Mouse (Mus musculus) regulatory T cell (primary cell): Measurements from ENCODE around the gene Parp11.

ENCODE experiments used
- in situ Hi-C: fragments of 300-600 bp; cut with MboI, MseI; formaldehyde crosslinking; loops from one replicate; pipeline ENCODE4 v1.15.1; 2025; ENCODE audit warnings: high pct_unique_total_duplicates

Gene Parp11

DNA sequence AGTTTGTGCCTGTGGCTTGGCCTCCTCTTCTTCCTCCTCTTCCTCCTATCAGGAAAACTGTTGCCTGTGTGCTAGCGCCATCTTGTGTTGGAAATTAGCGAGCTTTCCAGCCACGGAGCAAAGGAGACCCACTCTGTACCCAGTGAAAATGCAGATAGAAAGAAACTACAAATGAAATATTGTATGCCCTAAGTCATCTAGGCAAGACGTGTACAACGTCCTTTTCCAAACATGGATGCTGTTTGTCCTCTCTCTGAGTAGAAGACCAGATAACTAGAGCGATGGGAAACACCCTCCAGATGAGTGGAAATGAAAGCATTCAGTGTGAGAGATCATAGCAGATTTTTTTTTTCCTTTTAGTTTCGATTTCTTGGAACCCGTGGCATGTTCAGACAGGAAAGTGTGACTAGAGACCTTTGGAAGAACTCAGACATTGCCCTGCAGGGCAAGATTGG lies at the start of gene Parp11:
Gene Parp11, plus strand, starts transcription at position 405 of the 455 bp plus-strand sequence.
- in situ Hi-C loops = loop anchor here (5.0 kb wide), 2 partner anchors 174 to 299 kb away; no protein-coding TSS in a partner anchor

DNA sequence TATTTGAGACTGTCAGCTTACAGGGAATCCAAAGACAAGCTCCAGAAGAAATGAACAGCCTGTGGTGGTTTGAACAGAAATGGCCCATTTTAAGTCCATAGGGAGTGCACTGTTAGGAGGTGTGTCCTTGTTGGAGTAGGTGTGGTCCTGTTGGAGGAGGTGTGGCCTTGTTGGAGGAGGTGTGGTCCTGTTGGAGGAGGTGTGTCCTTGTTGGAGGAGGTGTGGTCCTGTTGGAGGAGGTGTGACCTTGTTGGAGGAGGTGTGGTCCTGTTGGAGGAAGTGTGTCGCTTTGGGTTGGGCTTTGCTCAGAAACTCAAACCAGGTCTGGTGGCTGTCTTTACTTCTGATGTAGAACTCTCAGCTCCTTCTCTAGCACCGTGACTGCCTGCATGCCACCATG lies 48.6 kb upstream of the Parp11 start:
- in situ Hi-C loops = no loop called here

DNA sequence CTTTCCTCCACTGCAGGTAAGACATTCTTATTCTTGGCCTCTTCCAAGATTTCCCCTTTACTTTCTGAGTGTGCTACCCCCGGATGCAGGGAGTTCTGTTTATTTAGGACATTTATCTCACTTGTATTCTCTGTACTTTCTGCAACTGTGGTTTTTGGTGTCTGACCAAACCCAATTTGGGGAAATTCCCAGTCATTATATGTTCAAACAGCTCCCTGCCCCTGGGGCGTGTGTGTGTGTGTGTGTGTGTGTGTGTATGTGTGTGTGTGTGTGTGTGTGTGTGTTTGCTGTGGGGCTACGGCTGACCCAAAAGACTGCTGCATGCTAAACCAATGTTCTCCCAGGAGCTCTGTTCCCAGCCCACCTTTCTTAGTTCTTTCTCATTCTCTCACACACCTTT lies 45.2 kb upstream of the Parp11 start:
- in situ Hi-C loops = no loop called here

DNA sequence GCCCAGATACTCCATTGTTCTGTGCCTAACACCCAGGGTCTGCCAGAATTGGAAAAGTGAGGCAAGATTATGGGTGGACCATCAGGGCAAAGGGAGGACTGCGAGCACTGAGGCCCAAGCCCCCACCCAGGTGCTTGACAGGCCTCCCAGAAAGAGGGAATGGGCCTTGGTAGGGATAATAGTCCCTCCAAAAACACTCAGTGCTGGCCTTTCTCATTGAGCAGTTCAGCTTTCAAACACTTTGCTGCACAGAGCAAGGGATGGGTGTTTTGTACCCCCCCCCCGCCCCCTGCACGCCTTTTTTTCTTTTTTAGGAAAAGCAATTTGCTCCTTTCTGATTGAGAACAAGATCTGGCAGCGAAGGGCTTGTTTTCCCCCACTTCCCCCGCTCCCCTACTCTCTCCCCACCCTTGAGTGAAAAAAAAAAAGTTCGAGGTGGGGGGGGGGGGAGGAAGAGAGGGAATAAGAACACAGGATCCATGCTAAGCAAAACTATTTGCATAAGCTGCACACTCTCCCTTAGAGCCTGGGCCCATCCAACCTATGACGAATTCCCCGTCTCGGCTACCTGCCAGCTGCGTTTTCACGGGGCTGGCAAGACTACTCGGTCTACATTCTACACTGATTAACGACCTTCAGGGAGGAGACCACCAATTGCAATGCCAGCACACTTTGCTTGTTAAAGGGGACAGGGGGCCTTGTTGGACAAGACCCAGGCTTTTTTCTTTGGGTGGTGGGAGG lies 42.4 kb upstream of the Parp11 start:
- in situ Hi-C loops = no loop called here

DNA sequence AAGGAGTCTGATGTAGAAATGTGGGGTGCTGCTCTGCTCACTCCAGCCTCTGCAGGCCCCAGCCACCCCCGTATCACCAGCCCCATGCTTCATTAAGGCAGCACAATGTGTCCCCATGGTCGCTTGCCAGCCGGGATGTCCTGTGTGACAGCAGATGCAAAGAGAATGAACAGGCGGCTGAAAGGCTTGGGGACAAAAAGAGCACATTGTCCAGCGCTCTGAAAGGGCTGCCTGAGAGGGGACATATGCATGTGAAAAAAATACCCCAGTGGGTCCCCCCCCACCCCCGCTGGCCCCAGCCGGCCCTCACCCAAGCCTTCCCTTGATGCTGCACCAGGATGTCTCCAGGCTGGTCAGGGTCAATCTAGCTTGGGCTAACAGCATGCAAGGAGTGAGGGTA lies 41.0 kb upstream of the Parp11 start:
- in situ Hi-C loops = no loop called here

DNA sequence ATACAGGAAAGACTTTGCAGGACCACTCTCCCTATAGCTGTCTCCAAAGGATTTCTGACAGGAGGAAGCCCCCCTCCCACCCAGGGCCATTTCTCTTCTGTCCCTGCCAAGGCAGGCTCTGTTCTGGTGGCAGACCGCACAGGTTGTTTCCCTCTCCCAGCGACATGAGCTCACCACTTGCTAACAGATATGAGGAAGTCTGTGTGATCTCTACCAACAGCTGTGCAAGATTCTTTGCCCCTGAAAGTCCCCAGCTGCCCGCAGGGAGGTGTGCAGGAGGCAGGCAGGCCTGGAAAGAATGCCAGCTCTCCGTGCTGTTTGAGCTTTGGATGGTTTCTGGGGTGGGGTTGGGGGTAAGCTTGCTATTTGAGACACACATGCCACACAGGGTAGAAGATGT lies 38.9 kb upstream of the Parp11 start:
- in situ Hi-C loops = no loop called here

DNA sequence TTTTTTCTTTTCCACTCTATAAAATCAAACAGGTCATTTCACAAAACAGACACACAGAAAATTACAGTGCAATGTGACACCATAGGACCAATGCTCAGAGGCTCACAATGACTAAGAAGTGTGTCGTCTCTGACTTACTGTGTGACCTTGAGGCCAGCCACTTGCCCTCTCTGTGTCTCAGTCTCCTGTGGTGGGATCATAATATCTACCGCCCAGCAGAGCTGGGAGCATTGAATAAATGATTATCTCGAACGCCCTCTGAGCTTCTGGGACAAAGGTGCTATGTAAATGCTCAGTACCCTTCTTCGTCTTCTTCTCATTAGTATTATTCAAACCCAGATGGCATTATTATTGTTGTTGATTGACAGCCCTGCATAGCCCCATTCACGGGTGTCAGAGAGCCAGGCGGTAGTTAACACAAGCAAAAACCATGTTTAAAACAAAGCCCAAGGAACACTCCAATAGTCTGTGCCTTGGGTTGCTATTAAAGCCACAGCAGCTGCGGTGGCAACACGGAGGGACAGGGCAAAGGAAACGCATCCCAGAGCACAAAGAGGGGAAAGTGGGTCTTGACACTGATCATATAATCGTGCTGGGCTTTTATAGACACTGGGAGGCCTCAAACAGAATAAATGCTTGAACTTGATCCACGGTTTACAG lies 29.0 kb upstream of the Parp11 start:
- in situ Hi-C loops = no loop called here

DNA sequence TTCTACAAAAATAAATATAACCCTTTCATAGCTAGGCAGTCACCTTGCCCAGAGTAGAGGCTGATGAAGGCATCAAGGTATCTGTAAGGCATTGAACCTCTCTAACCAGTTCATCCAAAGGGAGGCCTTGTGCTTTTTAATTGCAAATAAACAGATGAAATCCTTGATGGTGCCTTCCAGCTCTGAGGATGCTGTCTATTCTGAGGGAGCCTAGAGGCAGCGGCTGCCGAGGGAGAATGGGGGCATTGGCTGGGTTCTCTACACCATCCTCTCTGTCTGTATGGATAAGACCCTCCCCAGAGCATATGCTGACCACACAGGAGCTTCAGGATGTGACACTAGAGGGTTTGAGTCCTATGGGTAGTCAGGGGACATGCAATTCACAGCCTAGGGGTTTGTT lies 28.3 kb upstream of the Parp11 start:
- in situ Hi-C loops = no loop called here

DNA sequence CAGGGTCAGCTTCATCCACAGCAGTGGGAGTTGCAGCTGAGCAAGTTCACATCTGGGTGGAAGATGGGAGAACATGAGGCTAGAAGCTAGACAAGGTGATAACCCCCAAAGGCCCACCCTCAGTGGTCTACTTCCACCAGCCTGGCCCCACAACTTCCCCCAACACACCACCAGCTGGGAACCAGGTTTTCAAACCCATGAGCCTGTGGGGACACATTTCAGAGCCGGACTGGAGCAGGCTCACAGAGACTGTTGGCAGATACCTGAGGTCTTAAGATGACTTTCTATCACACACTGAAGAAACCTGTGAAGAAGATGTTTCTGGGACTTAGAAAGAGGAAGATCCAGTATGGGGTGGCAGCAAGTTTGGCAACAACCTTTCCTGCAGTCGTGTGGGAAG lies 26.5 kb upstream of the Parp11 start:
- in situ Hi-C loops = no loop called here

DNA sequence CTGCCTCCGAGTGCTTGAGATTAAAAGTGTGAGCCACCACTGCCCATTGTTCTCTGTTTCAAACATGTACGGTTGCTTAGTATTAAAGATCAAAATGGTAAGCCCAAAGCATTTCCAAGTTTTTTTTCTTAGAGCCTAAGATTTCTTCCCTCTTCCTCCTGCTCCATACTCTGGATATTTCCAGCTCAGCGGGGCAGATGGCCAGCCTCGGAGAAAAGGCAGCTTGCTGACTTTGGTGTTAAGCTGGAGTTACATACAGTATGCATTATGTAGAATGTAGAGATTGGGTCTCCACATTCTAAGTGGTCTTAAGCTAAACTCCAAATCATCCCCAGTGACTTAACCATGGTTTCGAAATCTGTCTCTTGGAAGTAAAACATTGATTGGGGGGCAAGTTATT lies 21.5 kb upstream of the Parp11 start:
- in situ Hi-C loops = no loop called here

DNA sequence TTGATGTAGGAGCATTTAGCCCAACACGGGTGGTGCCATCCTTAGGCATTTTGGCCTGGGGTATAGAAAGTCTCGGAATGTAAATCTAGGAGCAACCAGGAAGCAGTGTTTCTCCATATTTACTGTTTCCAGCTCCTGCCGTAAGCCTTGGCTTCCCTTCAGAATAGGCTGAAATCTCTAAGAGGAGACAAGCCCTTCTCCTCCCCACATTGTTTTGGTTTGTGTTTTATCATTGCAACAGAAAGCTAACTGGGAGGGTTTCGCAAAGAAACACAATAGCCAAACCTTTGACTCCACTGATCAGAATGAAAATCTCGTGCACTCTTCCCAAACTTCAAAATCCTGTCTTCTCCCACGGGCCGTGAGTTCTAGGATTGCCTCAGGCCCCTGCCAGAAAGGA lies 15.9 kb upstream of the Parp11 start:
- in situ Hi-C loops = no loop called here

DNA sequence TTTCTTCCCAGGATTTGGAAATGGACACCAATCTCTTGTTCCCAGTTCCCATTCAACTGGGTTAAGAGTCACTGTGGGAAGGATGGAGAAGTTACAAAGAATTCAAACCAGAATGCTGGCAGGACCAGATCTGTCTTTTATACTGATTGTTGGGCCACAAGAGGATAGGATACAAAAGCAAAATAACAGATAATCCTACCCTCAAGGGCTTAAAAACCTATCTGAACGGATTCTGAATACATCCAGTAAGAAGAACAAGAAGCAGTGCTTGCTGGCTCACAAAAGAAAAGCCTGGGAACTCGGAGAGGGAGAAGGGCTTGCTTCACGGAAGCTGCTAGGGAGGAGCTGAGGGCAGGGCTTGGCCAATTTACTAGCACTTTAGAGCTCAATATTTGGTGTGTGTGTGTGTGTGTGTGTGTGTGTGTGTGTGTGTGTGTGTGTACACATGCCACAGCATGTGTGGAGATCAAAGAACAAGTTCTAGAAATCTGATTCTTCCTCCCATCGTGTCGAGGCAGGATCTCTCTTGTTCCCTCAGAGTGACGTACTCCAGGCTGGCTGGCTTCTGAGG lies 15.4 kb upstream of the Parp11 start:
- in situ Hi-C loops = no loop called here

DNA sequence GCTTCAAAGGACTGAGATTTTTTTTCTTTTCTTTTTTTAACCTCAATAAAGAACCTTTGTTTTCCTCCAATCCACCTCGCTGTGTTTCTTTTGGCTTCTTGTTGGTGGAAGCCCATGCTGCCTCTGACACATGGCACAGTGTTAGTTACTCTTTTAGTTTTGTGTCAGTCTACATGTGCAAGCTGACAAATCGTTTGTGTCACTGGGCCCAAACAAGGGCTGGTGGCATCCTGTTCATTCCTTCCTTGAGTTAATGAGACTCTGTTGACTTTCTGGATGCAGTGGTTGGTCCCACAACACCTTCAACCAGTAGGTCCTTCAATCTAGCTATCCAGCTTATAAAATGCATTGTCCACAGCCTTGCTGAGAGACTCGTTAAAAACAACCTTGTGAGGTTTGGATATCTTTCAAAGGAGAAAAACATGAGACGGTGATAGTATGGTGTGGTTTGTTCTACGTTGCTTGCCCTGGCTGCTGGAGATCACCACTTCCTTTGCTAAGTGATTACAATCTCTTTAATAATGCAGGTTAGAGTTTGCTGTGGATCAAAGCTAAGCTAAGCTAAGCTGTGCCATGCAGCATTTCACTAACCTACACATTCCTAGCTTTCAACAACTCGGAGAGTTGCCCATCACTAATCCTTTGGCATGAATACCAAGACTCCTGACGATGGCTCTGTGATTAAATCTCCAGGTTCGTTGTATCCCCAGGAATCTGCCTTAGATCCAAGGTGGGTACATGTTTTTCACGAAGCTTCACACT lies 12.6 kb upstream of the Parp11 start:
- in situ Hi-C loops = no loop called here

DNA sequence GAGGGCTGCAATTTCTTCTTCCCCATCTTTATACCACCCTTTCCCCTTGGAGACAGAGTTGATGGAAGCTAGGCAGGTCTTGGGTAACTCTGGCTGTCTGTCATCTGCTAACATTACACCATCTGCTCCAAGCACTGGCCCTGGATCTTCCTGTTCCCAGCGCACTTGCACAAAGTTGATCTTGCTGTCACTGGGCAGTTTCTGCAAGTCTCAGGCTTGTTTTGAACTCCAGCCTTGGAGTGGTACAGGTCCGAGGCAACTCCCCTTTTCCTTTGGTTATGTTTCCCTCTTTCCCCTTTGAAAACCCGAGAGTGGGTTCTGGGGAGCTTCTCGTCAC lies 12.0 kb upstream of the Parp11 start:
- in situ Hi-C loops = no loop called here

DNA sequence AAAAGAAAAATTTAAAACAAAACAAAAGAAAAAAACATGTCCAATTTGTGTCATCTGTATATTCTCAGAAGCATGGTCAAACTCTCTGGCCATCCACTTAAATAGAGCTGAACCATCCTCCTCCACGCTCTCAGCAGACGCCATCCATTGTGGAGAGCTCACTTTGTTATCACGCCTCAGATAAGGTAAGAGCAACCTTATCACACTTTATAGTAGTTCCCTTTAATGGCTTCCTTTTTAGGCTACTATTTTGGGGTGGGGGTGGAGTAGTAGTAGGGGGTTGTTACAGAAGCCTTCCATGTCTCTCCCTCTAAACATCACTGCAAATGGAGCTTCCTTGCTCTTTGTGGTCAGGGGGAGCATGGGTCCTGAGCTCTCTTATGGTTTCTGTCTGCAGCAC lies 7.6 kb upstream of the Parp11 start:
- in situ Hi-C loops = no loop called here

DNA sequence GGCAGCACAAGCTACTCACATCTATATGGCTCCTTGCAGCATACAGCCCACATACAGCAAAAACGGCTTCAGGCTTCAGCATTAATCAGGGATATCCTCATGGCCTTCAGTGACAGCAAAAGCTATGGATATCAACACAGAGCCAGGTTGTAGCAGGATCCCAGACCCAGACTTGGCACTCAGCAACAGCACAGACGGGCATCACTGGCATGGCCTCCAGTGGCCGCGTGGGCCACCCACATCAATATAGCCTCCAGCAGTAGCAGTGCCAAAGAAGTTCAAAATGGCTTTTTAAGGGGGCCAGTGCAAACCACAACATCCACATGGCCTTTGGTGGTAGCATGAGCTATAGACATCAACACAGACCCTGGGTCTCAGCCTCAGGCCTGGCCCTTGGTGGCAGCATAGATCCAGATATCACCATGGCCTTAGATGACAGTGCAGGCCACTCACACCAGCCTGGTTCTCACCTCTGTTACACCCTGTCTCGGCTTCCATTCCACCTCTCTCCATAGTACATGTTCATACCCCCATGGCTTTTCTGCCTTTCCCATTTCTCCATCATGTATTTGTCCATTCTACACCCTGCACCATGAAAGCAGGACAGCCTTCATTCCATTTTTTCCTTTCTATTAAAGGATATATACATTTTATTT lies 7.0 kb upstream of the Parp11 start:
- in situ Hi-C loops = no loop called here

DNA sequence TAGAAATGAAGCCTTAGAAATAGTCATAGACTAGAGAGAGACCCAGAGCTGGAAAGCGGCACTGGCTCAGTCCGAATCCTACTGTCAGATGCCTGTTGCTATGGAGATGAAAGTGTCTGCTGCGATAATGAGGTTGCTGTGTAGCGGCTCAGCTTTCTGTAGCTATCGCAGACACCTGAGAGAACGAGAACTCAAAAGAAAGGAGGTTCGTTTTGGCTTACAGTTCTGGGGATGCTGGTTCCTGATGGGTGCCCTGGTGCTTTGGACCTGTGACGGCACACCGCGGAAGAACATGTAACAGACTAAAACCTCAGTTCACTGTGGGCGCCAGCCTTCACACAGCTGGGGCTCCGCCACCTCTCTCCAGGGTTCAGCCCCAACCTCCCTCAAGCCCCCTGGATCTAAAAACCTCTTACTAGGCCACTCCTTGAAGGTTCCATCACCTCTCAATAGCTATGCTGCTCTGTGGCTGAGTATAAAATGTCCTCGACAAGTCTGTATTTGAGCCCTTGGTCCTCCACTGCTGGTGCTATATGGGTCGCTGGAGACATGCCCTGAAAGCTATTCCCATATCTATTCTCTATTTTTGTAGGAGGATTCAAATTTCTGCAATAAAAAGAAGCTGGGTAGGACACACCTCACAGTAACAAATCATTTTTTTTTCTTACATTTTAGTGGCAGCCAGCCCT lies 6.1 kb upstream of the Parp11 start:
- in situ Hi-C loops = no loop called here

DNA sequence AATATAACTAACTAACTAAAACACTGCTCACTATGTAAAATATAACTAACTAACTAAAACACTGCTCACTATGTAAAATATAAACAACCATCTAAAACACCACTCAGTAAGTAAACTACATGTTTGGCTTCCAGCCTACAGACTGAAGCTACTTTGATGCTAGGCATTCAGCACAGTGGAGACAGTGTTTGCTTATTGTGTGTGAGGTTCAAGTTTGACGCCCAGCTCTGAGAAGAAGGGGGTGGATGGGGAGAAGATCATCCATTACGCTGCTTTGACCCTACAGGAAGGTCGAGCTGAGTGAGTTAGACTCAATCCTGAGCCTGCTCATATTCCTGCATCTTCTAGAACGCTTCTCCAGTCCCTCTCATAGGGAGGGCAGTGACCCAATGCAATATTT lies 4.1 kb upstream of the Parp11 start:
- in situ Hi-C loops = no loop called here

DNA sequence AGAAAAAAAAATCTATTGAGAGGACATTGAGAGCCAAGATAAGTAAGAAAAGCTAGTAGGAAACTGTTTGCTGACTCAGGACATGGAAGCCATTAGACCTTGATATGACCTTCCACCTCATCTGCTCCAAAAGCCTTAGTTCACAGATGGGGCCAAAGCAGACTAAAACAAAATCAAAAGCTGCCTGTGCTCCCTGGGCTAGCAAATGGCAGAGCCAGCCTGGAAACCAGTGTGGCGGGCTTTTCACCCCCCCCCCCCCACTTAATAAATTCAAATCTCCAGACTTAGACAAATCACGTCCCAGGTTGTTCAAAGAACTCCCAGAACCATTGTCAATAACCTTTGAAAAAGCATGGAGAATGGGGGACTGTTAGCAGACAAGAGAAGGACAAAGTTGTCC lies 2.7 kb upstream of the Parp11 start:
- in situ Hi-C loops = no loop called here

DNA sequence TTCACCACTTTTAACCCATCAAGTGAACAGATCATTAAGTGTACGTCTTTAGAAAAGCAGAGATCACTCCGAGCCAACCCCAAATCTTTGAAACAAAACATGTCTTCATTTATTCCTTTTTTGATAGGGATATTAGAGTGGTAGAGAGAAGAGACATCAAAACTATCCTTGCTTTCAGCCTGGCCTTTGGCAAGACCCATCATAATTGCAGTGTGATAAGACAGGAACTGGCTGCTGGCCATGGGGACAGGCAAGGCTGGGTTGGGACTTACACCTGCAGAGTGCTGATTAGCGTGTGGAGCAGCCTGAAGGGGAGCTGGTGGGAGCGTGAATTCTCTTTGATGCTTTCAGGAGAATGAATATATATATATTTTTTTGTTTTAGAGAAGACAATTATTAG lies 2.2 kb upstream of the Parp11 start:
- in situ Hi-C loops = no loop called here
